Mouse (Mus musculus) limb, embryonic 14.5 days (tissue): ENCODE data around the gene Ffar2. TPM values are rescaled to one million over a fixed set of nuclear protein-coding genes. Genes with fewer than 3 reads are reported as not detected.

ENCODE experiments used
- ATAC-seq: fragments of 200-750 bp; cut with Nextera tagmentation; 2 replicates; pipeline ENCODE4 v1.8.0; 2017; ENCODE audit warnings: low read depth, moderate number of reproducible peaks, moderate TSS enrichment; ENCODE audit not compliant: low FRiP score
- DNase-seq: peaks from one replicate; pipeline ENCODE4 v3.0.0-alpha.2; 2015; ENCODE audit warnings: low spot score
- H3K27ac ChIP-seq: fragments of 300-500 bp; sonication (generic); replicated peaks from 2 replicates; pipeline ENCODE4 v1.5.1; 2014; ENCODE audit warnings: low read depth, mild to moderate bottlenecking, low read length, moderate library complexity, mixed read lengths
- H3K27me3 ChIP-seq: fragments of 300-500 bp; sonication (generic); 2 replicates; pipeline ENCODE4 v1.6.1; 2014; ENCODE audit warnings: low read length, mixed read lengths; ENCODE audit not compliant: control insufficient read depth, insufficient read depth
- H3K36me3 ChIP-seq: fragments of 300-500 bp; sonication (generic); 2 replicates; pipeline ENCODE4 v1.6.1; 2014; ENCODE audit warnings: mild to moderate bottlenecking, low read length, moderate library complexity, mixed read lengths; ENCODE audit not compliant: control insufficient read depth, insufficient read depth
- H3K4me1 ChIP-seq: fragments of 300-500 bp; sonication (generic); 2 replicates; pipeline ENCODE4 v1.6.1; 2014; ENCODE audit warnings: antibody characterized with exemption, low read length, mixed read lengths; ENCODE audit not compliant: control insufficient read depth, insufficient read depth
- H3K4me2 ChIP-seq: fragments of 300-500 bp; sonication (generic); replicated peaks from 2 replicates; pipeline ENCODE4 v1.6.1; 2014; ENCODE audit warnings: low read depth, mild to moderate bottlenecking, low read length, moderate library complexity; ENCODE audit not compliant: severe bottlenecking
- H3K4me3 ChIP-seq: fragments of 300-500 bp; sonication (generic); replicated peaks from 2 replicates; pipeline ENCODE4 v1.5.1; 2014; ENCODE audit warnings: low read length
- H3K9ac ChIP-seq: fragments of 300-500 bp; sonication (generic); 2 replicates; pipeline ENCODE4 v1.6.1; 2014; ENCODE audit warnings: mild to moderate bottlenecking, low read depth, low read length, moderate library complexity; ENCODE audit not compliant: severe bottlenecking
- H3K9me3 ChIP-seq: fragments of 300-500 bp; sonication (generic); 2 replicates; pipeline ENCODE4 v1.6.1; 2016; ENCODE audit warnings: low read length; ENCODE audit not compliant: control insufficient read depth
- POLR2A ChIP-seq: fragments of 200-500 bp; IDR thresholded peaks from 2 replicates; pipeline ENCODE4 v1.8.0; 2012; ENCODE audit warnings: inconsistent platforms, mild to moderate bottlenecking, moderate library complexity, borderline replicate concordance; ENCODE audit not compliant: insufficient read depth, insufficient read length; ENCODE audit errors: extremely low read depth
- WGBS: fragments of 180-500 bp; shearing (Covaris S2); extraction: QIAGEN DNeasy Blood & Tissue Kit; methylation state at CpG from one replicate; pipeline ENCODE4 v1.1.7; 2014; 5-methylcytosine and 5-hydroxymethylcytosine counted together
- polyA plus RNA-seq, 2 experiments: library from polyadenylated mRNA; depleted of rRNA in 1 of 2; stranded (reverse) in 1 of 2; unstranded in 1 of 2; fragments of >200 nt; fragmentation: Nextera tagmentation in 1 of 2; extraction: Ambion mirVana in 1 of 2; gene quantifications; 2 replicates each; pipeline versions ENCODE4 v1.2.1 to v1.2.3; 2012 to 2014

The Ffar2 gene
- polyA plus RNA-seq, 2 experiments: 0.18 TPM; not detected in 1

DNA sequence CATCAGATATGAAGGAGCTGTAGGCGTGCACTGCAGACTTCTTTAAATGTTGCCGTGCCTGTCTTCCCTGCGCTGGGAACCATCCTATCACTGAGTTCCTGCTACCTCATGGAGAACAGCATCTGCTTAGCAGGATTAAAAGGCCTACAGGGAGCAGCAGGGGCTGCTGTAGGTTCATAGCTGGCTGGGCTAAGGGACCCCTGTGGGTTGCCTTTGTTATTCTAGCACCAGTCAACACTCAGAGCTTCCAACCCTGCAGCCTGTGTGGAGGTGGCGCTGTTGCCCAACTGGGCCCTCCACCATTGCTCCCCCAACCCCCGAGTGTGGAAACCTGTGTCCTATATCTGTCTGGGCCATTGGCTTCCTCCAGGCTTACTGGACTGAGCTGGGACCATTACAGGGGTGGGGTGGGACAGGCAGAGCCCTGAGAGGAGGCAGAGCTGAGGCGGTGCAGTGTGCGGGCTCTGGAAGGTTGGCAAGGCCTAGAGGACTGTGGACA is 46.4 kb downstream of the Ffar2 start:
- Histone ChIP-seq H3K4me3 (no peak overlapping the region), H3K27ac (no peak overlapping the region), H3K4me1 (no peaks in the 10 kb centered on the region), H3K9ac (no peak overlapping the region), H3K9me3 (no peaks in the 10 kb centered on the region), H3K36me3 (no peaks in the 10 kb centered on the region), H3K27me3 (no peaks in the 10 kb centered on the region), H3K4me2 (no peak overlapping the region)
- DNase-seq: no peak
- WGBS: 52% methylated on average over 7 of the region's 7 CpGs
- TF ChIP-seq POLR2A: no peak
- ATAC-seq: no peak

DNA sequence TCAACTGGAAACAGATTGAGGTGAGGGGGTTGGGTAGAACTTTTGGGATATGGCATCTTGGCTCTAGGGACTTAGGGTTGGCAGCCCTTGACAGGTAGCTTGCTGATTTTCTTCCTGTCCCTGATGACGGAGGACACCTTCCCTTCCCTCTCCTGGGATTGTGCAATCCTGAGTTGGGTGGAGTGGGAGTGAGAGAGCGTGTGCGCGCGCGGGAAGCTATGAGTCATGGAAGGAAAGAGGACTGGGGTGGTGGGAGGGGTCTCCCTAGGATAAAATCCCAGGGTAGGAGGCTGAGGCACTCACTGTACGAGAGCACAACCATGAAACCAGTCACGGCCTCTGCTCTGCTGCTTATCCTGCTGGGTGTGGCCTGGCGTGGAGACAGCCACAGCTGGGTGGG is 47.5 kb downstream of the Ffar2 start:
- H3K4me1 ChIP-seq: no peaks in the 10 kb centered on the region
- ATAC-seq (no peak), DNase-seq (no peak)
- no peak overlapping the region for H3K27ac ChIP-seq
- no peak overlapping the region for H3K4me3 ChIP-seq
- H3K36me3 ChIP-seq: no peaks in the 10 kb centered on the region
- WGBS: 88% methylated on average over 9 of the region's 9 CpGs
- no peaks in the 10 kb centered on the region for H3K27me3 ChIP-seq
- H3K9ac ChIP-seq: no peak overlapping the region
- no peak for TF ChIP-seq POLR2A
- H3K4me2 ChIP-seq: no peak overlapping the region
- H3K9me3 ChIP-seq: no peaks in the 10 kb centered on the region

DNA sequence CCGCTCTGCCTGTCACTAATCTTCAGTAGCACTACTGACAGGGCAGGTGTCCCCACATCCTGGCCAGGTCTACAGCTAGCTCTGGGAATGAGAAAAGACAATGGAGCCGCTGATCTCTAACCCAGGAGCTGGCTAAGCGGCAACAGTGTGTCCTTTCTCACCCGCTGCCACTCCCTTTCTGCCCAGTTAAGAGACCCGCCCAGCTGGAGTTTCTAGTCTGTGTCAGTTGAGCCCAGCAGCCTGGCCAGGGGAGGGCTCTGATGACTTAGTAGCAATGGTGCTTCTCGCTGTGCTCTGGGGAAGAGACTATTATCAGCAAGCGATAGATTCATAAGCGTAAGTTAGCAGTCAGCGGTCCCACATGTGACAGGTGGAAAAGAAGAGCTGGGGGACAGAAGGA is 54.3 kb downstream of the Ffar2 start:
- TF ChIP-seq POLR2A: no peak
- no peak for DNase-seq
- H3K27me3 ChIP-seq: no peaks in the 10 kb centered on the region
- H3K9ac ChIP-seq: no peak overlapping the region
- WGBS: 39% methylated on average over 9 of the region's 9 CpGs
- H3K9me3 ChIP-seq: no peaks in the 10 kb centered on the region
- no peak overlapping the region for H3K4me2 ChIP-seq
- no peak overlapping the region for H3K27ac ChIP-seq
- H3K4me3 ChIP-seq: no peak overlapping the region
- H3K36me3 ChIP-seq: no peaks in the 10 kb centered on the region
- no peak for ATAC-seq
- H3K4me1 ChIP-seq: no peaks in the 10 kb centered on the region

Other genes with a start within 250 kb of the Ffar2 start
- 62.0 and 73.8 TPM in 2 replicates for gene Kmt2b, start 235.0 kb downstream of the Ffar2 start, polyA plus RNA-seq (2012; rRNA removed)
- gene Kmt2b, start 235.0 kb downstream of the Ffar2 start, polyA plus RNA-seq (2014; fragmentation: Nextera tagmentation; extraction: Ambion mirVana): 13.1 and 15.4 TPM in 2 replicates
- gene Zbtb32, start 224.9 kb downstream of the Ffar2 start, polyA plus RNA-seq (2012; rRNA removed): 0.51 and 0.55 TPM in 2 replicates
- 0.62 and 0.67 TPM in 2 replicates for gene Zbtb32, start 224.9 kb downstream of the Ffar2 start, polyA plus RNA-seq (2014; fragmentation: Nextera tagmentation; extraction: Ambion mirVana)
- 4.7 and 5.7 TPM in 2 replicates for gene Upk1a, start 210.9 kb downstream of the Ffar2 start, polyA plus RNA-seq (2012; rRNA removed)
- 1.2 and 1.7 TPM in 2 replicates for gene Upk1a, start 210.9 kb downstream of the Ffar2 start, polyA plus RNA-seq (2014; fragmentation: Nextera tagmentation; extraction: Ambion mirVana)
- gene Cox6b1, start 197.6 kb downstream of the Ffar2 start, polyA plus RNA-seq (2012; rRNA removed): 607 and 677 TPM in 2 replicates
- 799 and 875 TPM in 2 replicates for gene Cox6b1, start 197.6 kb downstream of the Ffar2 start, polyA plus RNA-seq (2014; fragmentation: Nextera tagmentation; extraction: Ambion mirVana)
- gene Etv2, start 187.9 kb downstream of the Ffar2 start, polyA plus RNA-seq (2012; rRNA removed): 0.17 TPM in 1 of 2 replicates, not detected in the other
- 0.19 TPM in 1 of 2 replicates, not detected in the other for gene Etv2, start 187.9 kb downstream of the Ffar2 start, polyA plus RNA-seq (2014; fragmentation: Nextera tagmentation; extraction: Ambion mirVana)
- gene Rbm42, start 173.5 kb downstream of the Ffar2 start, polyA plus RNA-seq (2012; rRNA removed): 68.1 and 87.7 TPM in 2 replicates
- 107 and 113 TPM in 2 replicates for gene Rbm42, start 173.5 kb downstream of the Ffar2 start, polyA plus RNA-seq (2014; fragmentation: Nextera tagmentation; extraction: Ambion mirVana)
- 38.8 and 45.0 TPM in 2 replicates for gene Haus5, start 158.8 kb downstream of the Ffar2 start, polyA plus RNA-seq (2012; rRNA removed)
- gene Haus5, start 158.8 kb downstream of the Ffar2 start, polyA plus RNA-seq (2014; fragmentation: Nextera tagmentation; extraction: Ambion mirVana): 35.0 and 35.6 TPM in 2 replicates
- gene Pmis2, start 152.2 kb downstream of the Ffar2 start, polyA plus RNA-seq (2012; rRNA removed): not detected in 2 replicates
- not detected in 2 replicates for gene Pmis2, start 152.2 kb downstream of the Ffar2 start, polyA plus RNA-seq (2014; fragmentation: Nextera tagmentation; extraction: Ambion mirVana)
- gene 2200002J24Rik, start 124.8 kb downstream of the Ffar2 start, polyA plus RNA-seq (2012; rRNA removed): 0.44 TPM in 1 of 2 replicates, not detected in the other
- 0.51 TPM in 1 of 2 replicates, not detected in the other for gene 2200002J24Rik, start 124.8 kb downstream of the Ffar2 start, polyA plus RNA-seq (2014; fragmentation: Nextera tagmentation; extraction: Ambion mirVana)
- 0.89 and 1.0 TPM in 2 replicates for gene Atp4a, start 111.6 kb downstream of the Ffar2 start, polyA plus RNA-seq (2012; rRNA removed)
- gene Atp4a, start 111.6 kb downstream of the Ffar2 start, polyA plus RNA-seq (2014; fragmentation: Nextera tagmentation; extraction: Ambion mirVana): 0.30 and 0.48 TPM in 2 replicates
- gene Tmem147, start 94.2 kb downstream of the Ffar2 start, polyA plus RNA-seq (2012; rRNA removed): 178 and 233 TPM in 2 replicates
- gene Tmem147, start 94.2 kb downstream of the Ffar2 start, polyA plus RNA-seq (2014; fragmentation: Nextera tagmentation; extraction: Ambion mirVana): 221 and 231 TPM in 2 replicates
- not detected in 2 replicates for gene Gapdhs, start 80.1 kb downstream of the Ffar2 start, polyA plus RNA-seq (2012; rRNA removed)
- gene Gapdhs, start 80.1 kb downstream of the Ffar2 start, polyA plus RNA-seq (2014; fragmentation: Nextera tagmentation; extraction: Ambion mirVana): 0.75 TPM in 1 of 2 replicates, not detected in the other
- 15.1 and 28.4 TPM in 2 replicates for gene Sbsn, start 72.3 kb downstream of the Ffar2 start, polyA plus RNA-seq (2012; rRNA removed)
- 21.3 and 38.7 TPM in 2 replicates for gene Sbsn, start 72.3 kb downstream of the Ffar2 start, polyA plus RNA-seq (2014; fragmentation: Nextera tagmentation; extraction: Ambion mirVana)
- gene Dmkn, start 60.0 kb downstream of the Ffar2 start, polyA plus RNA-seq (2012; rRNA removed): 124 and 151 TPM in 2 replicates
- gene Dmkn, start 60.0 kb downstream of the Ffar2 start, polyA plus RNA-seq (2014; fragmentation: Nextera tagmentation; extraction: Ambion mirVana): 168 and 289 TPM in 2 replicates
- 290 and 318 TPM in 2 replicates for gene Krtdap, start 35.9 kb downstream of the Ffar2 start, polyA plus RNA-seq (2012; rRNA removed)
- gene Krtdap, start 35.9 kb downstream of the Ffar2 start, polyA plus RNA-seq (2014; fragmentation: Nextera tagmentation; extraction: Ambion mirVana): 833 and 1,442 TPM in 2 replicates
- not detected in 2 replicates for gene Ffar3, start 32.4 kb upstream of the Ffar2 start, polyA plus RNA-seq (2012; rRNA removed)
- gene Ffar3, start 32.4 kb upstream of the Ffar2 start, polyA plus RNA-seq (2014; fragmentation: Nextera tagmentation; extraction: Ambion mirVana): not detected in 2 replicates
- gene Ffar1, start 37.8 kb upstream of the Ffar2 start, polyA plus RNA-seq (2012; rRNA removed): 0.01 and 0.03 TPM in 2 replicates
- gene Ffar1, start 37.8 kb upstream of the Ffar2 start, polyA plus RNA-seq (2014; fragmentation: Nextera tagmentation; extraction: Ambion mirVana): not detected in 2 replicates
- 0.09 and 0.11 TPM in 2 replicates for gene Cd22, start 56.6 kb upstream of the Ffar2 start, polyA plus RNA-seq (2012; rRNA removed)
- gene Cd22, start 56.6 kb upstream of the Ffar2 start, polyA plus RNA-seq (2014; fragmentation: Nextera tagmentation; extraction: Ambion mirVana): 0.10 TPM in 1 of 2 replicates, not detected in the other
- gene Mag, start 91.1 kb upstream of the Ffar2 start, polyA plus RNA-seq (2012; rRNA removed): 1.2 and 2.4 TPM in 2 replicates
- 0.35 and 1.2 TPM in 2 replicates for gene Mag, start 91.1 kb upstream of the Ffar2 start, polyA plus RNA-seq (2014; fragmentation: Nextera tagmentation; extraction: Ambion mirVana)
- gene Hamp2, start 100.9 kb upstream of the Ffar2 start, polyA plus RNA-seq (2012; rRNA removed): 0.55 TPM in 1 of 2 replicates, not detected in the other
- not detected in 2 replicates for gene Hamp2, start 100.9 kb upstream of the Ffar2 start, polyA plus RNA-seq (2014; fragmentation: Nextera tagmentation; extraction: Ambion mirVana)
- gene Hamp, start 120.3 kb upstream of the Ffar2 start, polyA plus RNA-seq (2012; rRNA removed): 0.23 TPM in 1 of 2 replicates, not detected in the other
- gene Hamp, start 120.3 kb upstream of the Ffar2 start, polyA plus RNA-seq (2014; fragmentation: Nextera tagmentation; extraction: Ambion mirVana): not detected in 2 replicates
- gene Usf2, start 133.0 kb upstream of the Ffar2 start, polyA plus RNA-seq (2012; rRNA removed): 150 and 169 TPM in 2 replicates
- 24.0 and 24.5 TPM in 2 replicates for gene Usf2, start 133.0 kb upstream of the Ffar2 start, polyA plus RNA-seq (2014; fragmentation: Nextera tagmentation; extraction: Ambion mirVana)
- gene Lsr, start 149.7 kb upstream of the Ffar2 start, polyA plus RNA-seq (2012; rRNA removed): 24.3 and 32.3 TPM in 2 replicates
- 29.4 and 29.9 TPM in 2 replicates for gene Lsr, start 149.7 kb upstream of the Ffar2 start, polyA plus RNA-seq (2014; fragmentation: Nextera tagmentation; extraction: Ambion mirVana)
- gene Fam187b, start 150.0 kb upstream of the Ffar2 start, polyA plus RNA-seq (2012; rRNA removed): 1.4 TPM in 2 replicates
- gene Fam187b, start 150.0 kb upstream of the Ffar2 start, polyA plus RNA-seq (2014; fragmentation: Nextera tagmentation; extraction: Ambion mirVana): 1.1 and 1.4 TPM in 2 replicates
- 17.4 and 20.5 TPM in 2 replicates for gene Fxyd5, start 218.7 kb upstream of the Ffar2 start, polyA plus RNA-seq (2012; rRNA removed)
- gene Fxyd5, start 218.7 kb upstream of the Ffar2 start, polyA plus RNA-seq (2014; fragmentation: Nextera tagmentation; extraction: Ambion mirVana): 28.8 and 31.3 TPM in 2 replicates
- gene Fxyd7, start 227.7 kb upstream of the Ffar2 start, polyA plus RNA-seq (2012; rRNA removed): 14.9 and 19.3 TPM in 2 replicates
- gene Fxyd7, start 227.7 kb upstream of the Ffar2 start, polyA plus RNA-seq (2014; fragmentation: Nextera tagmentation; extraction: Ambion mirVana): 15.3 and 16.2 TPM in 2 replicates
- gene Fxyd1, start 233.4 kb upstream of the Ffar2 start, polyA plus RNA-seq (2012; rRNA removed): 92.6 and 103 TPM in 2 replicates
- 95.6 and 101 TPM in 2 replicates for gene Fxyd1, start 233.4 kb upstream of the Ffar2 start, polyA plus RNA-seq (2014; fragmentation: Nextera tagmentation; extraction: Ambion mirVana)
- 2.0 and 2.8 TPM in 2 replicates for gene Lgi4, start 235.6 kb upstream of the Ffar2 start, polyA plus RNA-seq (2012; rRNA removed)
- 0.39 and 1.1 TPM in 2 replicates for gene Lgi4, start 235.6 kb upstream of the Ffar2 start, polyA plus RNA-seq (2014; fragmentation: Nextera tagmentation; extraction: Ambion mirVana)